Mouse (Mus musculus) liver, embryonic 12.5 days (tissue): ENCODE measurements around the gene Focad. TPM values are rescaled to one million over a fixed set of nuclear protein-coding genes. Genes with fewer than 3 reads are reported as not detected.
"Not testable (repeated sequence)": the region's sequence is repeated elsewhere in the genome, so short reads cannot be mapped to it uniquely, and the experiment has no call there.

Source experiments
- ATAC-seq: fragments of 200-750 bp; cut with Nextera tagmentation; 2 replicates; pipeline ENCODE4 v1.8.0; 2017; ENCODE audit warnings: moderate number of reproducible peaks, mild to moderate bottlenecking, moderate library complexity
- H3K27ac ChIP-seq: fragments of 300-500 bp; sonication (generic); 2 replicates; pipeline ENCODE4 v1.5.1; 2016; ENCODE audit warnings: mild to moderate bottlenecking
- H3K27me3 ChIP-seq: fragments of 300-500 bp; sonication (generic); replicated peaks from 2 replicates; pipeline ENCODE4 v1.6.1; 2016; ENCODE audit warnings: mild to moderate bottlenecking, moderate library complexity
- H3K36me3 ChIP-seq: fragments of 300-500 bp; sonication (generic); 2 replicates; pipeline ENCODE4 v1.6.1; 2016; ENCODE audit warnings: mild to moderate bottlenecking, moderate library complexity
- H3K4me1 ChIP-seq: fragments of 300-500 bp; sonication (generic); 2 replicates; pipeline ENCODE4 v1.6.1; 2016
- H3K4me2 ChIP-seq: fragments of 300-500 bp; sonication (generic); 2 replicates; pipeline ENCODE4 v1.6.1; 2016; ENCODE audit warnings: mild to moderate bottlenecking, moderate library complexity
- H3K4me3 ChIP-seq: fragments of 300-500 bp; sonication (generic); 2 replicates; pipeline ENCODE4 v1.5.1; 2016; ENCODE audit warnings: mild to moderate bottlenecking, moderate library complexity
- H3K9ac ChIP-seq: fragments of 300-500 bp; sonication (generic); 2 replicates; pipeline ENCODE4 v1.6.1; 2016; ENCODE audit warnings: mild to moderate bottlenecking, moderate library complexity
- H3K9me3 ChIP-seq: fragments of 300-500 bp; sonication (generic); replicated peaks from 2 replicates; pipeline ENCODE4 v1.6.1; 2016; ENCODE audit warnings: mild to moderate bottlenecking, moderate library complexity
- WGBS: fragments of 180-500 bp; shearing (Covaris S2); methylation state at CpG from one replicate; pipeline ENCODE4 v1.1.7; 2016; ENCODE audit not compliant: insufficient replicate concordance; 5-methylcytosine and 5-hydroxymethylcytosine counted together
- polyA plus RNA-seq: library from polyadenylated mRNA; unstranded; fragments of >200 nt; fragmentation: Nextera tagmentation; extraction: Ambion mirVana; gene quantifications from 2 replicates; pipeline ENCODE4 v1.2.1, GENCODE M21; 2016

Gene Focad
- polyA plus RNA-seq, 1 experiment from 2014 or later = 13.5 TPM

DNA sequence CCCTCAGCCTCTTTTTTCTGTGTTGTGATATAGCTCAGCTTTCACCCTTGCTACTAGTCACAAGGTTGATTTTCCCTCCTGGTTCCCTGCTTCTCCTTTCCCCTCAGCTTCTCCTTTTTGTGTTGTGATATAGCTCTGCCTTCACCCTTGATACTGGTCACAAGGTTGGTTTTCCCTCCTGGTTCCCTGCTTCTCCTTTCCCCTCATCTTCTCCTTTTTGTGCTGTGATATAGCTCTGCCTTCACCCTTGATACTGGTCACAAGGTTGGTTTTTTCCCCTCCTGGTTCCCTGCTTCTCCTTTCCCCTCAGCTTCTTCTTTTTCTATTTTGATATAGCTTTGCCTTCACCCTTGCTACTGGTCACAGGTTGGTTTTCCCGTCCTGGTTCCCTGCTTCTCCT lies 295.6 kb downstream of the Focad start:
- no peaks in the 10 kb centered on the region for H3K27me3 ChIP-seq
- WGBS = 23% methylated on average over 1 of the region's 1 CpGs
- no peaks in the 10 kb centered on the region for H3K9me3 ChIP-seq
- no peak overlapping the region for H3K27ac ChIP-seq
- no peak overlapping the region for H3K4me2 ChIP-seq
- H3K4me3 ChIP-seq = no peak overlapping the region
- H3K36me3 ChIP-seq = peaks cover 7% of the 10 kb centered on the region
- ATAC-seq = no peak
- H3K4me1 ChIP-seq = no peaks in the 10 kb centered on the region
- H3K9ac ChIP-seq = no peak overlapping the region

DNA sequence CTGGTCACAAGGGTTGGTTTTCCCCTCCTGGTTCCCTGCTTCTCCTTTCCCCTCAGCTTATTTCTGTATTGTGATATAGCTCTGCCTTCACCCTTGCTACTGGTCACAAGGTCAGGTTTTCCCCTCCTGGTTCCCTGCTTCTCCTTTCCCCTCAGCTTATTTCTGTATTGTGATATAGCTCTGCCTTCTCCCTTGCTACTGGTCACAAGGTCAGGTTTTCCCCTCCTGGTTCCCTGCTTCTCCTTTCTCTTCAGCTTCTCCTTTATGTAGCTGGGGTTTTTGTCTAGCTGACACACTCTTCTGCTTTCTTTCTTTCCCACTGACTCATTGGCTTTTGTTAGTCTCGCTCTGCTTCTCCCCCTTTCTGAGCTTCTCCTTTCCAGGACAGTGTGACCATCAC lies 296.2 kb downstream of the Focad start:
- ATAC-seq, H3K4me1 ChIP-seq, H3K9ac ChIP-seq, H3K27ac ChIP-seq, H3K27me3 ChIP-seq, H3K4me3 ChIP-seq, H3K36me3 ChIP-seq, H3K9me3 ChIP-seq, H3K4me2 ChIP-seq: not testable (repeated sequence)
- 61% methylated on average over 1 of the region's 1 CpGs for WGBS

DNA sequence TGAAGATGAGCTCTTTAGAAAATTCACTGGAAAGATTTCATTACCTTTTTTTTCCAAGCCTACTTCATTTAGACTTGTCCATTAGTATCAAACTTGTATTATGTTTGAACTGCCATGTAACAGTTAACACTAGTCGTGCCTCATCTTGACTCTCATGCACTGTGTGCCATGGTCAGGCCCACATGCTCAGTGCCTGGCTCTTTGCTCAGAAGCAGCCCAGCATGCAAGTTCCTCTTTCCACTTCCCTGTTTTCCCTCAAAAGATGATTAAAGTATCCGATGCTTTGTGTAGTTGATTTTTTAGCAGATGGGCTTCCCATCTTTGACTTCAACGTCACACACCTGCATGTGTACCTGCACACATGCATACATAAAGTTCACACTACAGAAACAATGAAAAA lies 301.3 kb downstream of the Focad start:
- ATAC-seq = no peak
- WGBS = 40% methylated on average over 3 of the region's 3 CpGs
- H3K4me2 ChIP-seq = no peak overlapping the region
- no peak overlapping the region for H3K9ac ChIP-seq
- no peaks in the 10 kb centered on the region for H3K9me3 ChIP-seq
- no peak overlapping the region for H3K27ac ChIP-seq
- peaks cover 7% of the 10 kb centered on the region for H3K36me3 ChIP-seq
- H3K4me3 ChIP-seq = no peak overlapping the region
- no peaks in the 10 kb centered on the region for H3K4me1 ChIP-seq
- H3K27me3 ChIP-seq = no peaks in the 10 kb centered on the region

DNA sequence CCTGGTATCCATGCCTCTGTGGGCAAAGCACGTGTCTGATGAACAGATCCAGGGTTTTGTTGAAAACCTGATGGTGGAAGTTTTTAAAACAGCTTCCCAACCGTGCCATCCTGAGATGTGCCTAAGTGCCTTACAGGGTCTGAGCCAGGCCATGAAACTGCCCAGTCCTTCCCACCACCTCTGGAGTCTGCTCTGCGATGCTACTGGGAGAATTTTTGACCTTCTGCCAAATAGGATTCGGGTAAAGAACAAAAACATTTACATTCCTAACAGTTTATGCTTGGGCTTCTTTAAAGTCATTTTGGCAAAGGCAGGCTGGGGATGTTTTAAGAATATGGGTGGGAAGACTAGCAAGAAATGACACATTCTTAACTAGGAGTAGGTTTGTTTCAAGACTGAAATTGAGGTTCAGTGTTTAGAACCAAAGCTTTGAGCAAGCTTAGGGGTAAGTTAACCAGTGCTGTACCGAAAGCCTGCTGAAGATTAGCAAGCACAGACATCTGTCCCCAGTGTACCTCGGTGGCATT lies 302.6 kb downstream of the Focad start:
- Histone ChIP-seq H3K27me3 (no peaks in the 10 kb centered on the region), H3K27ac (no peak overlapping the region), H3K4me3 (no peak overlapping the region), H3K36me3 (peaks cover 4% of the 10 kb centered on the region), H3K4me2 (no peak overlapping the region), H3K9ac (no peak overlapping the region), H3K4me1 (no peaks in the 10 kb centered on the region), H3K9me3 (no peaks in the 10 kb centered on the region)
- ATAC-seq = no peak
- WGBS = 68% methylated on average over 6 of the region's 6 CpGs

DNA sequence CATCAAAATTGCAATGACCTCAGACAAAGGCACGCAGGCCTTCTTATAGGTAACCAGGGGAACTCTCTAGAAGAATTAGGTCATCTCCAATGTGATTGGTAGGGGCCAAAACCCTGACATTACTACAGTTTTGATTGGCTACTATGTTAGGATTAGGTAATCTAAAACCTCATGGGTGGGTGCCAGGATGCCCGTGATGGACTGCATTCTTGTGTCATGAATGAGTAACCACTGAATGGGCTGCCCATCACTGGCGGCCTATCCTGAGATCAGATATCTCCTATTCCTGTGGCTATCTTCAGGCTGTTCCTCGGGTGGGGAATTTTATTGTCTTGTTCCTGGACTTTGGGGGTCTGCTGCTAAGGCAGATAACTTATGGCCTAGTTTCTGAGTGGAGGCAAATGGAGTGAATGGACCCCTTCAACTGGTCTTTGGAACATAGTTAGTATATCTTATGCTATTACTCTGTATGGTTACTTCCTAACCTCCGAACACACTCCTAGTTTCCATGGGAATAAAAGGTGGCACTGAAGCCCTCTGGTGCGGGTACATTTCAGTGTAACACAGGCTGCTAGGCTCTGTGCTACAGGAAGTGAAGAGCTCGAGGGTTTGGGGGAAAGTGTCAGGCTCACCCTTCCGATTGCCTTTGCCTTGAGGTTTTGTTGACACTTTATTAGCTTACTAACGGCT lies 306.0 kb downstream of the Focad start:
- H3K9me3 ChIP-seq = no peaks in the 10 kb centered on the region
- H3K27ac ChIP-seq = no peak overlapping the region
- 64% methylated on average over 9 of the region's 9 CpGs for WGBS
- no peaks in the 10 kb centered on the region for H3K36me3 ChIP-seq
- no peak overlapping the region for H3K4me3 ChIP-seq
- no peaks in the 10 kb centered on the region for H3K27me3 ChIP-seq
- H3K4me2 ChIP-seq = no peak overlapping the region
- ATAC-seq = no peak
- H3K9ac ChIP-seq = no peak overlapping the region
- H3K4me1 ChIP-seq = no peaks in the 10 kb centered on the region

DNA sequence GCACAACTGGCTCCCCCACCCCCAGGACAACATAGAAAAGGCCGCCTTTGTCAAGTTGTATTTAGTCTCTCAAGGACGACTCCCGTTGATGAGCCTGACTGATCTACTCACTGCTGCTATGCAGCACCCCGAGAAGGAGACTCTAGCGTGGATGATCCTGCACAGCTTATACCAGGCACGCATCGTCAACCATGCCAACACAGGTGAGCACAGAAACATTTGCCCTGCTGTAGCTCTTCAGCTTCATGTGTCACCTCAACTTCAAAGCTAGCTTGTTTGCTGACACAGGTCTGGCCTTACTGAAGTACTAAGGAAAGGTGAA lies 306.5 kb downstream of the Focad start:
- Histone ChIP-seq H3K4me1 (no peaks in the 10 kb centered on the region), H3K27ac (no peak overlapping the region), H3K36me3 (no peaks in the 10 kb centered on the region), H3K9me3 (no peaks in the 10 kb centered on the region), H3K4me3 (no peak overlapping the region), H3K27me3 (no peaks in the 10 kb centered on the region), H3K4me2 (no peak overlapping the region), H3K9ac (no peak overlapping the region)
- no peak for ATAC-seq
- WGBS = 83% methylated on average over 7 of the region's 7 CpGs

DNA sequence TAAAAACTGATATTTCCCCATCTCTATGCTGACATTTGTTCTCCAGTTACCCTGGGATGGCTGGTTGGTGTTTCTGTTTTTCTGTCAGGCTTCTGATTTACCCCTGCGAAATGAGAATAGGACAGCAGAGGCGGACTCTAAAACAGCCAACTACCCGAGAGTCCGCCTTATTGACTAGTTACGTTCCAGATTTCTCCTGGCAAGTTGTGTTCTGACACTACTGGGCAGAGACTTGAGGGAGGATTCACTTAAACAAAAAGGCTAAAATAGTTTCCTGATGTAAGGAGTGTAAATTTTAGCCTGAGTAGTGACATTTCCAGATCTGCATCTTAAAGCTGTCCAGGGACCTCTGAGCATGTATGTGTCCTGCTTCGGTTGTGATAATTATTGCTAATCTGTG lies 308.5 kb downstream of the Focad start:
- no peak overlapping the region for H3K4me3 ChIP-seq
- ATAC-seq = no peak

DNA sequence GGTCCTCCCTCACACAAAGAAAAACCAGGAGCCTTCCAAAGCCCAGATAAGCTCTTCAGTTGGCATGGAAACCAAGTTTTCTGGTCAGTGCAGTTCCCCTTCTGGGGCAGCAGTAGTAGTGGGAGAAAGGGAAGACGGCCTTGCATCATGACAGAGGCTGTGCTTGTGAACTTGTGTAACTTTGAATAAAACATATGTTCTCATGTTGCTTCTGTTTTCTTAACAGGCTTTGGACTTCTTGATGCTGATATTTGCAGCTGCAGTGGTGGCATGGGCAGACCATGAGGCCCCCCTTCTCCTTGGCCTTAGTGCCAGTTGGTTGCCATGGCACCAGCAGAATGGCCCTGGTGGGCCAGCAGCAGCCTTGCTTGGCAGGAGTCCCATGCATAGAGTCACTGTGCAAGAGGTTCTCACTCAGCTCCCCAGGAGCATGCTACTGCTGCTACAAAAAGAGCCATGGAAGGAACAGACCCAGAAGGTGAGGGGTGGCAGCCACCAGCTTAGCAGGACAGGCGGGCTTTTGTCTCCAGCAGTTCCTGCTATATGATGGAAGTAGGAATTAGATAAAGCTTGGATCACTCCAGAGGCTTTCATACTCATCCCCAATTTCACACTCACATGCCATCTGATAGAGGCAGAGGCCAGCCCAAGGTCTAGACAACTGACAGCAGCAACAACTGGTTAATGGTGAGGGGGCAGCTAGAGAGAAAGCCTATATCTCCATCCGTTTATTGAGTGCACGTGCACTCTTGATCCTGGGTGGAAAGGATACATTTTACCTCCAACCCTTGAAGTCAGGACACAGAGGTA lies 312.7 kb downstream of the Focad start:
- Histone ChIP-seq H3K9me3 (no peaks in the 10 kb centered on the region), H3K4me1 (no peaks in the 10 kb centered on the region), H3K36me3 (peaks cover 17% of the 10 kb centered on the region; the same call in 1 of the 2 replicates), H3K27ac (no peak overlapping the region), H3K4me2 (no peak overlapping the region), H3K9ac (no peak overlapping the region), H3K27me3 (no peaks in the 10 kb centered on the region), H3K4me3 (no peak overlapping the region)
- no peak for ATAC-seq
- WGBS = 72% methylated on average over 4 of the region's 4 CpGs

More for the DNA sequence above, 308.5 kb downstream of the Focad start:
- Histone ChIP-seq H3K36me3 (peaks cover 7% of the 10 kb centered on the region; the same call in 1 of the 2 replicates), H3K27me3 (no peaks in the 10 kb centered on the region), H3K27ac (no peak overlapping the region), H3K9ac (no peak overlapping the region), H3K4me1 (no peaks in the 10 kb centered on the region), H3K4me2 (no peak overlapping the region), H3K9me3 (no peaks in the 10 kb centered on the region)
- 78% methylated on average over 6 of the region's 6 CpGs for WGBS

DNA sequence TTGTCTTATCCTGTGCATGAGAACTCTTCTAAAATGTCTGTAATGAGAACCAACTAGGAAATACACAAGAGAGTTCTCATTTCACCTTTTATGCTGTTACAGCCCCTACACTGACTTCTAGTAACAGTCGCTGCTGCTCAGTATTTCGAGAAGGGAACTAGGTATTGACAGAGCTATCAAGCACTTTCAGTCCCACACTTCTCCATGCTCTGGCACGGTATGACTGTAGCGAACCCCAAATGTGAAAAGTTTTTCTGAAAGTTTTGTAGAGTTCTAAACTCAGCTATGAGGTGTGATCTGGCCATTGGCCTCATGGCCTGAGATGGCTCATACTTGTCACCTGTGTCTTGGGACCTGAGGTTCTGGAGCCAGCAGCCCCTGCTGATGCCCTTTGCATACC lies 314.9 kb downstream of the Focad start:
- Histone ChIP-seq H3K27me3 (no peaks in the 10 kb centered on the region), H3K4me1 (no peaks in the 10 kb centered on the region), H3K4me3 (no peak overlapping the region), H3K9ac (no peak overlapping the region), H3K9me3 (no peaks in the 10 kb centered on the region), H3K27ac (no peak overlapping the region), H3K36me3 (peaks cover 19% of the 10 kb centered on the region; the same call in 1 of the 2 replicates), H3K4me2 (no peak overlapping the region)
- ATAC-seq = no peak
- 82% methylated on average over 4 of the region's 4 CpGs for WGBS

DNA sequence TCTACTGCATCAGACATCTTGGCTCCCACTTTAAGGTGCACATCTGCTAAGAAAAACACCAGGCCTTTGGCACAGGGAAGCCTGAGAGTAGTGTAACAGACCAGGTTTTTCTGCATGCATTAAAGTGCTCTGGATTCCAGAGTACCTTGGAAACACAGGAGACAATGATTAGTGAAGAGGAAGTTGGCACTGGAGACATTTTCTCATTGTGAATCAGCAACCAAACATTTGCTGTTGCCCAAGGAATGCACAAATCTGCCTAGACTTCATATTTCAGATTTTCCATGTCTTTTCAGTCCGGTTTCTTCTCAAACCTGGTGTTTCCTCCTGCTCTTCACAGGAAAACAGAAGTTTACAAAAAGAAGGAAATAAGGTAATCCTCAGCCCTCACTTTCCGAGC lies 317.9 kb downstream of the Focad start:
- Histone ChIP-seq H3K27ac (no peak overlapping the region), H3K9me3 (no peaks in the 10 kb centered on the region), H3K9ac (no peak overlapping the region), H3K4me2 (no peak overlapping the region), H3K36me3 (peaks cover 16% of the 10 kb centered on the region; the same call in 1 of the 2 replicates), H3K4me3 (no peak overlapping the region), H3K4me1 (no peaks in the 10 kb centered on the region), H3K27me3 (no peaks in the 10 kb centered on the region)
- 65% methylated on average over 2 of the region's 2 CpGs for WGBS
- ATAC-seq = no peak

DNA sequence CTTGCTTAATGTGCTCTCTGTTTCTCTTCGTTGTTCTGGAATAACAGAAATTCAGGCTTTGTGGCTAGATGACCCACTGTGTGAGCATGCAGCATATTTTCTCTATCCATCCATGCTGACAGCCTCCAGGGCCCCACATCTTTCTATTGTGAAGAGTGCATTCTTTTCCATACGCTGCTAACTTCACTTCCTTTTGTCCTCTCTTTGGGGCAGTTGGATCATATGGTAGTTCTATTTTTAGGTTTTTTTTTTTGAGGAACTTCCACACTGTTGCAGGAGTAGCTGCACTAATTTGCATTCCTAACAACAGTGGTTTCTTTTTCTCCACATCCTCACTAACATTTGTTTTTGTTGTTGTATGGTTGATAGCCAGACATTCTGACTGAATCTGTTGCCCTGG lies 320.6 kb downstream of the Focad start:
- no peak overlapping the region for H3K4me2 ChIP-seq
- H3K9me3 ChIP-seq = no peaks in the 10 kb centered on the region
- H3K4me1 ChIP-seq = no peaks in the 10 kb centered on the region
- no peak overlapping the region for H3K9ac ChIP-seq
- no peak overlapping the region for H3K4me3 ChIP-seq
- WGBS = 29% methylated on average over 2 of the region's 2 CpGs
- H3K27ac ChIP-seq = no peak overlapping the region
- no peaks in the 10 kb centered on the region for H3K27me3 ChIP-seq
- H3K36me3 ChIP-seq = 0 out of 2 replicates have a peak, but pooled peaks cover 2% of the 10 kb centered on the region
- ATAC-seq = no peak

DNA sequence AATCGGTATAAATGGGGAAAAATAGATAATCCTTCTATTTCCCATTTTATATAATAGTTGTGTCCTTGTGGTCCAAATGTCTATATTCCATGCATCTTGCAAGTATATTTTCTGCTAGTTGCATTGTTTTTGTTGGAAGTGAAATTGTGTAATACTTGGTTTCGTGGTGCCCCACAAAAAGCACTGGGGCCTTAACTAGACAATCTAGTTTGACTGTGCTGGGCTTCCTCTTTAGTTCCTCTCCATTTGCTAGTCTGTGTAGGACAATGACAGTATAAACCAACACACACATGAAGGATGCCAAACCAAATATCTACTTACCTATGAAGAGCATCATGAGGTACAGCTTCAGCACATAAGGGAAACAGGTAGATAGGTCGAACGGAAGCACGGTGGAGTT lies 324.9 kb downstream of the Focad start:
- Histone ChIP-seq H3K4me1 (no peaks in the 10 kb centered on the region), H3K36me3 (no peaks in the 10 kb centered on the region), H3K9me3 (no peaks in the 10 kb centered on the region), H3K9ac (no peak overlapping the region), H3K4me3 (no peak overlapping the region), H3K27ac (no peak overlapping the region), H3K4me2 (no peak overlapping the region), H3K27me3 (no peaks in the 10 kb centered on the region)
- WGBS = 79% methylated on average over 5 of the region's 5 CpGs
- ATAC-seq = no peak
